Mouse (Mus musculus) kidney, postnatal 4 days (tissue): ENCODE data around the gene Actl7a.

Source experiments
- DNase-seq, 2 experiments: peaks; one replicate each; pipeline ENCODE4 v3.0.0; 2021; ENCODE audit warnings: mixed read lengths in 2 of 2

Gene Actl7a

DNA sequence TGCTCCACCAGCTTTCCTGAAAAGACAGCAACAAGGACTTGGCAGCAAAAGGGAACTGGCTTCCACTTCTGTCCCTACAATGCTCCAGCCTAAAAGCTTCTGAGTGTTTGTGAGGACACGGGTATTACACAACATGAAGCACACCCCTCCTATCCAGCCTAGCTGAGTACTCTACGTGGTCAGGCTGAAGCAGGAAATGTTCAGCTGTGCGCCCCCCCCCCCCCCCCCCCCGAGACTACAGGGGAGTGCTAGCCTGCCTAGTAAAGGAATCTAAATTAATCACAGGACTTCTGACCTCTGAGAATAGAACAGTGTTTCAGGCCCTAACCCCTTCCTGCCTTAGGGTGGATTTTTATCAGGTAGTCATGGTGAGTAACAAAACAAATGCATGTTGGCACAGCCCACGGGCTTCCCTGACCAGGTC lies 24.7 kb downstream of the Actl7a start:
- no peak for DNase-seq

DNA sequence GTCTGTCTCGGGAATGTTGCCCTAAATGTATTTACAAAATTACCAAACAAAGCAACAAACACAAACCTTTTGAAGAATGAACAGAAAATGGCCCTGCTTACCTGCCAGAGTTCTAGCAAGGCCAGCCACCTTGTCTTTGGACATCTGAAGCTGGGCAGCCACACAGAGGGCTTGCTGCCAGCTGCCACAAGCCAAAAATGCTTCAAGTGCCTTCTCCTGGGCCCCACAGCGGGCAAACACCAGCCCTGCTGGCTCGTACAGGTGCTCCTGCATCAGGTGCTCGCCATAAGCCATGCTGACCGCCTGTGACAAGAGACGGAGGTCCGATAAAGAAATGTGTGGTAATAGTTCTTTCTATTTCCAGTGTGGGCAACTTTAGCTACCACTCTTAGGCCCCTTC lies 25.7 kb downstream of the Actl7a start:
- DNase-seq, result no peak

DNA sequence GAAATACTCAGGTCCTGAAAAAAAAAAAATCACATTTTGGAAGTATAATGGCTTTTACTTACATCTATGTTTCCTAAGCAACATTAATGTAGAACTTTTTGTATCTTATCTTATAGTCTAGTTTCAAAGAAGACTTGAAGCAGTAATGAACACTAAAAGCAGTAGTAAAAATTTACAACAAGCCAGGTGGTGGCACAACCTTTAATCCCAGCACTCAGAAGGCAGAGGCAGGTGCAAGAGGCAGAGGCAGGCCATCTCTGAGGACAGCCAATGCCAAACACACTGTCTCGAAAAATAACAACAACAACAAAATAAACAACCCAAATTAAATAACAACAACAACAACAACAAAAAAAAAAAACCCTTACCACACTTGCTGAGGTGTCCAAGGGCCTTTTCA lies 27.9 kb downstream of the Actl7a start:
- no peak for DNase-seq

DNA sequence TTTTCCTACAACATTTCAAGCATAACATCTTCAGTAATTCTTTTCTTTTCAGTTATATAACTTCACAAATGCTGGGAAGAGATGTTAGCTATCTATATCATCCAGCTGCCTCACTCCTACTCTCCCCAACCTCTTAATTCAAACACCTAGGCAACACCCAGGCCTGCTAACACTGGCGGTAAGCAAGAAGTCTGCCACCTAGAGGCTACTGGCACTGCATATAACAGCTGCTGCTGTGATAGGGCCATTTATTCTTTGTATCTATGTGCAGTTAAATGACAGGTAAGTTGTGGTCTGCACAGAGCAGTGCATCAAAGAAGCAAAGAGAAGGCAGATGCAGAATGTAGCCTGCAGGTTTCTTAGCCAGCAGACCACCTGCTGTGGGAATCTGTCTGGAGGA lies 48.2 kb downstream of the Actl7a start:
- DNase-seq, result peak in 1 of 2 experiments; percentile 12
